Mouse (Mus musculus): ENCODE measurements around the gene Xirp2.

- TF ChIP-seq POLR2A (IDR thresholded peaks at IDR 0.05; ENCODE audit: insufficient read depth, low read depth, low read length) (no peak), CTCF (IDR thresholded peaks at IDR 0.05; ENCODE audit: insufficient read depth, low read depth, low read length) (no peak)
Observed at GRCm38 (mm10) chr2:67488465-67489127, 42.8 kb downstream of the Xirp2 start.

Measured in olfactory bulb, adult 2 months (tissue).